Mouse (Mus musculus) retina, postnatal 7 days (tissue): ENCODE measurements around the gene Trmt2a.
A peak's percentile ranks its signal among the peaks of the same experiment; 100 is the strongest.

Source experiments
- DNase-seq: peaks from one replicate; pipeline ENCODE4 v3.0.0-alpha.2; 2012; ENCODE audit warnings: low read depth, low spot score

The Trmt2a gene

DNA sequence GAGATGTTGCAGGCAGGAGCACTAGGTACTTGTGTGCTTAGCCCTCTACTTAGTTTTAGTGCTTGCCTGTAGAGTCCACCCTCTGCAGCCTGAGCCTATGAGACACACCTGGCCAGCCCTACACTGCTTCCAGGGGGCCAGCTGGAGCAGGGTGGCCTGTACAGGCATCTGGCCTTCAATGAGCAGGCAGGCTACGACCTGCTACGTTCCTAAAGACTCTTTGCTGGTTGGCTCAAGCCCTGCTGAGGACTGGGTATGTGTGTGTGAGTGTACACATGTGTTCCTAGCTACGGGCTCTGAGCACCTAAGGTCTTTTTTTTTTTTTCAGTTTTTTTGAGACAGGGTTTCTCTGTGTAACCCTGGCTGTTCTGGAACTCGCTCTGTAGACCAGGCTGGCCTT, 17.0 kb upstream of the Trmt2a start:
- DNase-seq = no peak

DNA sequence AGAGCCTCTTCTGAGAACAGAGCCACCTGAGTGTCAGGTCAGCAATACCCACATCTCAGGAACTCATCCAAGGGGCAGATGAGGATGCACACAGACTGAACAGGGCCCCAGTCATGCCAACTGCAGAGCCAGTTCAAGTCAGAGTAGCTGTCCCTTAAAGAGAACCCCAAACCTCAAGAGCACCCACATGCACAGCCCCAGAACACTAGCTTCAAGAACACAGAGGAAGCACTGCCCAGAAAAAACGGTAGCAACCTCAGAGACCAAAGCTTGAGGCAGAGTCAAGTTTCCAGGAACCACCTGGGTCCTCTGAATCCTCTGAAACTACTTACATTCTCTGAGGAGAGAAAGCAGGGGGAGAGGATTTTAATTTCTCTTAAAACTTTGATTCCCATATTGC, 15.0 kb upstream of the Trmt2a start:
- no peak for DNase-seq

DNA sequence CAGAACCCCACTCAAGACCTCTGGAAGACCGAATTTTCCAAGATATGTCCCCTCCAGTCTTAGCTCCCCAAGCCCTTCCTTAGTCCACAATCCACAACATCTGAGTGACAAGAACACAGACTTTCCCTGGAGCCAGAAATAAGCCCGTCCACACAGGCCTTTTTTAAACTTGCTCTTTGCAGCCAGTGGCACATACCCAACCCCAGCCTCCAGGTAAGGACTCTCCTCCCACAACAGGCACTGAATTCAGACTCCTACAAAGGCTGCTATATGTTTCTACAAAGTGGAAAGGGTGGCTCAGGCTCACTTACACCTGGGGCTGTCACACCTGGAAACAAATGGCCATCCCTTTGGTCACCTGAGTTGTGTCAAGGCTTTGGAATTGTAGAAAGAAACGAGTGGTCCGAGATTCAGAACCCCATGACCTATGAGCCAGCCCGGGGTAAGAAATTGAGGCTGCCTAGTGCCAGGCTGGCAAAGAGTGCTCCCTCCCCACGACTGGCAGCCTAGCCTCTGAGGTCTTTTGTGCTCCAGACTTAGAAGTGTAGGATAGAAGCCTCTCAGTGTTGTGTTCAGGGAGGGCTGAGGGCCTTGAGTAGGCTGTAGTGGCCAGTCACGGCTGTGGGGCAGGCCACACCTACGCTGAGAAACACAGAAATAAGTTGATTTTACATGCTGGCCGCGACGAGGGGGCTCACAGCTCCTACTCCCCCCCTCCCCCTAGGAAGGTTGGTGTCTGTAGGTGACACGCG, 14.4 kb upstream of the Trmt2a start:
- DNase-seq = no peak

DNA sequence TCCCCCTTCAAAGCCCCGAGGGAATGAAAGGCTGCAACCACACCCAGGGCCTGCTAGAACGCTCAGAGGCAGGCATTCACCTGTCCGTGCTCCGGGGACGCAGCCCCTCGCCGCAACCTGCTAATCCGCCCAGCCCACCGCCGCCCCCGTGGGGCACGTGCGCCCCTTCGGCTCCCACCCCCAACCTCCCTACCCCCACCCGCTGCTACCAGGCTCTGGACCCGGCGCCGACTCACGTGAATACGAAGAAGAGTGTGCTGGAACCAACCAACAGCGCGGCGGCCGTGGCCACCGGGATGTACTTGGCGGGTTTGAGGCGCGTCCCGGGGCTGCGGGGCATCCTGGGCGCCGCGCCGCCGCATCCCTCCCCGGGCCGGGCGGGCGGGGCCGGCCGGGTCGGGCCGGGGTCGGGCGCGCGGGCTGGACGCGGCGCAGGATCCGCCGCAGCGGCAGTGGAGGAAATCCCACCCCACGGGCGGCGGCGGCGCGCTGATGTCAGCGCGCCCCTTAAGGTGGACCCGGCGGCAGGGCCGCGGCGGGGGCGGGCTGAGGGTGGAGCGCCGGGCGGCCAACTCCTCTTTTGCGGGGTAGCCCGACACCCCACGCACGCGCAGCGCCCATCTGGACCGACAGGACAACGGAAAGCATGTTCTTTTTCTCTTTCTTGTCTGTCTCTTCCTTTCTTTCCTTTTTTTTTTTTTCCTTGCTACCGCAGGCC, 13.6 kb upstream of the Trmt2a start, which contains the start of gene Zdhhc8:
TSS of gene Zdhhc8 (minus strand) at position 466 of the 718 bp plus-strand sequence.
- DNase-seq = peak; percentile 42

DNA sequence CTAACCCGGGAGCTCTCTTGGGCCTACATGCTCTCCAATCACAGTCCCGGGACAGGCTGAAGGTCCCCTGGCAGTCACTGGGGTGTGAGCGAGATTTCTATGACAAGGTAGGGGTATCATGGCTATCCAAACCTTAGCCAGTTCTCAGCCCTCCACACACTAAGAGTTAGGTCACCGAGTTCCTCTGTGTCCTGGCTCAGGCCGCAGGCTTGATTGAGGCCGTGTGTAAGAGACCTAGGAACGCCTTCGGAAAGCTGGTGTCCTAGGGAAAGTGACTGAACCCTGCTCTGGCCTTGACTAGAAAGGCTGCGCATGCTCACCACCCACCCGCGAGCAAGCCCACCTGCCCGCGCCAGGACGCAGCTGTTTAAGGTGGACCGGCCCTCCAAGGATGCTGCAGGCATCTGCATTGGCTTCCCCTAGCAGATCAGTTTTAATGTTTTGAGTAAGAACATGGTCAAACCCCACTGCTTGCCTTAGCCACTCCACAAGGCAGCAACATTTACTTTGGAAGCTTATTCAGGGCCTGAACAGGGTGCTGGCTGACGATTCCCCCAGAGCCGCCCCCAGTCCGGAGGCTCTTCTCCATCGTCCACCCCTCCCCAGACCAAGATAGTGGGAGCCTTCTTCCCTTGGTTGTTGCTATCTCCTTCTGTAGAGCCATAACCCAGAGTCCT, 13.0 kb upstream of the Trmt2a start:
- DNase-seq = peak; percentile 32

DNA sequence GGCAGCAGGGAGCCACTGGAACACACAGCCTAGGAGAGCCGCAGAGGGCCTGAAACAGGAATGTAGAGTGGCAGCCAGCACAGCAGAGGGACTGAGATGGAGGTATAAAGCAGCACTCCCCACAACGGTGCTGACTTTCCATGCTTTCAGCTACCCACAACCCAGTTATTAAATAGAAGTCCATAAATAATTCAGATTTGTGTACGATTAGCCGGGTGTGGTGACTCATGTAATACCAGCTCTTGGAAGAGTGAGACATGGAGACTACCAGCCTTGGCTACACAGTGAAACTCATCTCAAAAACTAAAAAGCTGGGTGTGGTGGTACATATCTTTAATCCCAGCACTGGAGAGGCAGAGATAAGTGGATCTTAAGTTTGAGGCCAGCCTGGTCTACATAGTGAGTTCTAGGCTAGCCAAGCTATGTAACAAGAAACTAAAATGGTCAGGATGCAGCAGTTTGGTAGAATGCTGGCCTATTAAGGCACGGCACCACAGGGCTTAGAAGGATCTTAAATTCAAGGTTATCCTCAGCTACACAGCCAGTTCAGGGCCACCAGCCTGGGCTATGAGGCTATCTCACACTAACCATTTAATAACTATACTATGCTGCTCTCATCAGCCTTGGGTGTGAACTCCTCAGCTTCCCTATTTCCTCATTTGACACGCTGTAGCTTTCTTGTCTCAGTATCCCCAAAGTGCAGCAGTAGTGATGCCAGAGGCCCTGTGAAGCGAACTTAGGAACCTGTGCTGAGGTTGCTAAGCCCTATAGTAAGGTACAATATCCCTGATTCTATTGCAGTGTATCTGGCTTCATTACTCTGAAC, 11.6 kb upstream of the Trmt2a start:
- no peak for DNase-seq

DNA sequence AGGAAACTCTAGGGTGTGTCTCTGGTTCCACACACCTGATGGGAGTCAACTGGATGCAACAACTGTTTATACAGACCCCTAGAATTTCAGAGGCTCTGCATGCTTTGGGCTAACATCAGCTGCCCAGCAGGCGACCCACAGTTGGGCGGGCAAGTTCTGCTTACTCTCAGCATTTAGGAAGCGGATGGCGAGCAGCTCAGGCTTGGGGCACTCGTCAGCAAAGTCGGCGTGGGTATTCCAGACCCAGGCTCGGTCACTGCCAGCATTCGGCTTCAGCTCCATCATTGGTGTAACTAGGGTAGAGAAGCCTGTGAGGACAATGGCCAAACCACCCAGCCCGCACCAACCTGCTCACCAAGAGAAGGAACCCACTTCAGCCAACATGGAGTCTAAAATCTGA, 6.9 kb upstream of the Trmt2a start:
- DNase-seq = no peak

DNA sequence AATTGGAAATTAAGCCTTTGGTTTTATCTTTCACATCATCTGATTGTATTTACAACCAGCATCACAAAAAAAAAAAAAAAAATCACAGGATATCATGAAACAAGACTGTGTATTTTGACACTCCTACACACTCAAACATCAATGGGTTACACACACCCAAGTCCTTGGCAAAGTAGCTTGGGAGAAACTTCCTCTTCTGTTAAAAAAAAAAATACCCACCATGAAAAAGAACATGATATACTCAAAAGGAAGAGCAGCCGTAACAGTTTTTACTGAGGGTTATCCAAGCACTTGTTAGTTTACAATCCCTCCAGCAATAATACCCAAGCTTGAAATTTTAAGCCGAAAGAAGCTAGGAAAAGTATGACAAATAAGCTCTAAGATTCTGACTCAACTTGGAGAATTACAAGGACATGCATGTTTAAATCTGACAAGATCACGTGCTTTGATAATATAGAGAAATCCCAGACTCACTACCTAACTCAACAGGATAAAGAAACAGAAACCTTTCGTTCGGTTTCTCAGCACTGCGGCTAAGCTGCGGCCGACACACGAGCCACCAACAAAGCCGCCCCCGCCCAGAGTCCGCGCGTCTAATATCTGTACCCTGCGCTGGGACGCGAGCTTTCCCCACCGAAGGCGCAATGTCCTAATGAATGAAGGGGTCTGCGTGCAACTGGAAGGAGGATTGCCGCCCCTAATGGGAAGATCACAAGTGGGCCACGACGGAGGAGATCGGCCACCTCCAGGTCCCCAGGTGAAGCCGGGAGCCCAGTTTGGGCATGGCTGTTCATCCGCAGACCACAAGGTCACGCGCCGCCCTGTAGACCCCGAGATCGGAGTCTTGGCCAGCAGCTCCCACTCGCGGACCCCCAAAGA, 719 bp upstream of the Trmt2a start:
- no peak for DNase-seq

DNA sequence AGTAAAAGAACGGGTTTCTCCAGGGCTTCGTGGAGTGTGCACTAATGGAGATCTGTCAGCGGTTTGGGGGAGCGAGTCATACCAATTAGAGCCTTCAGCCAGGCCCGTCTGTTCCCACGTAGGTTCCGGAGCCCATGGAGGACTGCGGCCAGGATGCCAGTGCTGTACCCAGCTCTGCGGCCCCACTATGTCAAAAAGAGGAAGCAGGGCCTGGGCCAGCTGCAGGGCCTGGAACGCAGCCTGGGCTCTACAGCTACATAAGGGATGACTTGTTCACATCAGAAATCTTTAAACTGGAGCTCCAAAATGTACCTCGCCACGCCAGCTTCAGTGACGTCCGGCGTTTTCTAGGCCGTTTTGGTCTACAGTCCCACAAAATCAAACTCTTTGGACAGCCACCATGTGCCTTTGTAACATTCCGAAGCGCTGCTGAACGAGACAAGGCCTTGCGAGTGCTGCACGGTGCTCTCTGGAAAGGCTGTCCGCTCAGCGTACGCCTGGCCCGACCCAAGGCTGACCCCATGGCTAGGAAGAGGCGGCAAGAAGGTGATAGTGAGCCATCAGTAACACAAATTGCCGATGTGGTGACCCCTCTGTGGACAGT, 987 bp downstream of the Trmt2a start:
- DNase-seq = no peak

DNA sequence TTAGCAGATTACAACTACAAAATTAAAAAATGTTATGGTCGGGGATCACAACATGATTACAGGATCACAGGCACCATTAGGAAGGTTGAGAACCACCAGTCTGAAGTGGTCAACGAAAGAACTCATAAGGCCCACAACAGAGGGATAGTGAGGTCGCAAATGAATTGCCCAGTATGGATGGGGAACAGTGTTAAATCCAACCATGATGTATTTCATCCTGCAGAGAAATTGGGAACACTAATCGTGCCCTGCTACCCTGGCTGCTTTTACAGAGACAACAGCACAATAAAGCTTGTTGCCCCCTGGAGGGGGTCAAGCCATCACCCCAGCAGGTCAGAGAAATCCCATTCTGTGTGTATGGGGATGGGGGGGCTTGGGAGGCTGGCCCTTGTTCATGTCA, 1.8 kb downstream of the Trmt2a start:
- no peak for DNase-seq

DNA sequence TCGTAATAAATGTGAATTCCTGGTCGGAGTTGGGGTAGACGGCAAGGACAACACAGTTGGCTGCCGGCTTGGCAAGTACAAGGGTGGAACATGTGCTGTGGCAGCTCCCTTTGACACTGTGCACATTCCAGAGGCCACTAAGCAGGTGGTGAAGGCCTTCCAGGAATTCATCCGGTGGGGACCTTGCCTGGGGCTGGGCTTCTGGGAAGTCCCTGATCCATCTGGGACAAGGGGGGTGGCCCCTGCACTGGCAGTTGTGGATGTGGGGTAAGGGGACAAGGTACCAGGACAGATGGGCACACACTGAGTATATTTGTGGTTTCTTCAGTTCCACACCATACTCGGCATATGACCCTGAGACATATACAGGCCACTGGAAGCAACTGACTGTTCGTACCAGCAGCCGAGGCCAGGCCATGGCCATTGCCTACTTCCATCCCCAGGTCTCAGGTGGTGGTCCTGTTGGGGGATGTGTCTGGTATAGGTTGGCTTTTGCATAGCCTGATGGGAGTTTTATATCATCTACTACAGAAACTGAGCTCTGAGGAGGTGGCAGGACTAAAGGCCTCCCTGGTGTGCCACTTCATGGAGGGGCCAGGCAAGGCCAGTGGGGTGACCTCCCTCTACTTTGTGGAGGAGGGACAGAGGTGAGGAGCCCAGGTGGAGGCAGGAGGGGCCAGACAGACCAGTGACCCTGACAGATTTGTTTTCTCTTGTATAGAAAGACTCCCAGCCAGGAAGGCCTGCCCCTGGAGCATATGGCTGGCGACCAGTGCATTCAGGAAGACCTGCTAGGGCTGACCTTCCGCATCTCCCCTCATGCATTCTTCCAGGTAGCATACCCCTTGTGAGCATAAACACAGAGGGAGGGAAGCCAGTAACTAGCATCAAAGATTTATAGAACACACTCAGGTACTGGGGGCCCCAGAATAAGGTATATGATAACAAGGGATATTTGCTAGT, 2.6 kb downstream of the Trmt2a start:
- DNase-seq = no peak

DNA sequence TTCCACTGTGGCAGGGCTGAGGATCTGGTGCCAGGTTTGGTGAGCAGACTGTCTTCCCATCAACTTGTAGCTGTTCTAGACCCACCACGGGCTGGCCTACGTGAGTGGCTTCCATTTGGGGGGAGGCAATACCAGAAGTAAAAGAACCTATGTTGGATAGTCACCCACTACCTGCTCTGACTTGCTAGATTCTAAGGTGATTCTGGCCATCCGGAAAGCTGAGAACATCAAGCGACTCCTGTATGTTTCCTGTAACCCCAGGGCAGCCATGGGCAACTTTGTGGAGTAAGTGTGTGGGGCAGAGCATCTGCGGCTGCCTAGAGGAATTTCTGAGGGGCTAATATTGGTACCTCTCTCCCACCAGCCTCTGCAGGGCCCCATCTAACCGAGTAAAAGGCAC, 4.3 kb downstream of the Trmt2a start:
- no peak for DNase-seq

DNA sequence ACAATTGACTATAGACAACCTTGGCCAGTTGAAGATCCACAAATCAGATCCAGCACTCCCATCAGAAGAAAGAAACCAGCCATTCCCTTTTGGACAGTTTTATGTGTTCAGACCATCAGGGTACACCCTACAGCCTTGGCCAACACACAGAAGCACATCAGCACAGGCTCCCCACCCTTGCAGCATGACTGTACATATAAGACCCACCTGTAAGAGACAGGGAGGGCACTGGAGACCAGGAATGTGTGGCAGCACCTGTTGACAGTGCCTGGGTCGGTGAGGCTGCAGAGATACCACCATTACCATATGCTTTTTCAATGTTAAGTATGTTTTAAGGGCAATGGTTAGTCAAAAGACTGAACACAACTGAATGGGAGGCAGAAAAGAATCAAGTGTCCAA, 5.4 kb downstream of the Trmt2a start:
- DNase-seq = no peak

DNA sequence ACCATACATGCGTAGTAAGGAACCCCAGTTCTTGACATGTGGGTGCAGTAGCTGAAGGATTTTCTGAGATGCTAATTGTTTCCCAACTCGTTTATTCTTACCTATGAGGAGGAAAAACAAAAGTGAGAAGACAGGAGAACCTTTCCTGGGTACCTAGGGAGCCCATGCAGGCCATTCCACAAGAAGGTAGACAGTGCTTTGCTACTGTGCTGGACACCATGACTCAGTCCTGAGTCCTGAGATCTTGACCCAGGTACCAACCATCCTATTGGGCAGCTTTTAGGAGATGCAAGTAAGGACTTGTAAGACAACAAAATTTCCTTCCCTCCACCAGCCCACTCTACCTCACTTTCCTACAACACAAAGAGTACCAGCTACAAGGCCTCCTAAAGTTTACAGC, 9.7 kb downstream of the Trmt2a start, which contains the start of gene Gm49776:
TSS of gene Gm49776 (minus strand) at position 101 of the 400 bp plus-strand sequence.
- DNase-seq = no peak

DNA sequence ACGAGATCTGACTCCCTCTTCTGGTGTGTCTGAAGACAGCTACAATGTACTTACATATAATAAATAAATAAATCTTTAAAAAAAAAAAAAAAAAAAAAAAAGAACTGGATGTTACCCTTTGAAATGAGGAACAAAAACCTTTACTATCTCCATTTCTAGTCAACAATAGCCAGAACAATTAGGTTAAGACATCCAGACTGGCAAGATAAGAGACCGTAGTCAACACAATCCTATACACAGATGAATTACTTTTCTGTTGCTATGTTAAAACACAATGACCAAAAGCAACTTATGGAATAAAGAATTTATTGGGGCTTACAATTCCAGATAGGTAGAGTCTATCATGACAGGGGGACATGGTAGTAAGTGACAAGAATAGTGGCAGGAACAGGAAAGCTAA, 16.5 kb downstream of the Trmt2a start:
- DNase-seq = no peak

DNA sequence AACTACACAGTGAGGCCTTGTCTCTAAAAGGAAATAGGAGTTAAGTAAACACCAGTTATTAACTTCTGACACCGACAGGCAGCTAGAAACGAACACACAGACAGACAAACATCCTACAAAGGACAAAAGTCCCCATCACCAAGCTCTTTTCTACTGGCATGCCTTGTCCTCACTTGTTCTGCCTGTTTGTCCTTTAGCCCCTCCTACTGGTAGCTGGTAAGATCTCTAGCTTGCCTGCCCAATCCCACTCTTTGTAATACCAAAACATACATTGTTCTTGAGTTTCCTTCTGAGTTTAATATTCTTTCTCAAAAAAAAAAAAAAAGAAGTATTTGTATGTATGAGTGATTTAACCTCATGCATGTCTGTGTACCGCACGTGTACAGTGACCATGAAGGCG, 19.7 kb downstream of the Trmt2a start:
- no peak for DNase-seq

DNA sequence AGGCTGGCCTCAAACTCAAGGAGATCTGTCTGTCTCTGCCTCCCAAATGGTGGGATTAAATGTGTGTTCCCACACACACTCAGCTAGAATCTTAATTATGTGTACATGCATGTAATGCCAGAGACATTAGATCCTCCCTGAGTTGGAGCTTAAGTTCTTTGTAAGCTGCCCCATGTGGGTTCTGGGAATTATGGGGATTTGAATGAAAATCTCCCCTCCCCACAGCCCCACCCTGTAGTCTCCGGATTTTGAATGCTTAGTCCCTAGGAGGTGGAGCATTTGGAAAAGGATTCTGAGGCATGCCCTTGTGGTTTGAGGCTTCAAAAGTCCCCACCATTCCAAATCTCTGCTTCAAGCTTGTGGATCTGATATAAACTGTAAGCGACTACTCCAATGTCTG, 26.7 kb downstream of the Trmt2a start:
- peak; percentile 54 for DNase-seq

DNA sequence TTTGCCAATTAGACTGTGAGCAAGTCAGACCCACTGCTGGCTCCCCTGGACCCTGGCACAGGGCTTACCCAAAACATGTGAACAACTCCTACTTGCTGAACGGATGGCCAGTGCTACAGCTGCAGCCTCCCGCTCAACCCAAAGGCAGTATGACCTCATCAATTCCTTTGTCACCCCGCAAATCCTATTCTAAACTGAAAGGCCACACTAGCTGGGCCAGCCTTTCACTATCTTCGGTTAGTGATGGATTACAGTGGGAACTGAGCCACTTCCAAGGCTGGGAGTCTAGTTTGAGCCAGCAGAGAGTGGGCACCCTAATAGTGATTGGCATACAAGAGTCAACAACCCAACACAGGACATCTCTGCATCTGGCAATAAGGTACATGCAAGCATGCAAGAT, 39.7 kb downstream of the Trmt2a start:
- DNase-seq = no peak

DNA sequence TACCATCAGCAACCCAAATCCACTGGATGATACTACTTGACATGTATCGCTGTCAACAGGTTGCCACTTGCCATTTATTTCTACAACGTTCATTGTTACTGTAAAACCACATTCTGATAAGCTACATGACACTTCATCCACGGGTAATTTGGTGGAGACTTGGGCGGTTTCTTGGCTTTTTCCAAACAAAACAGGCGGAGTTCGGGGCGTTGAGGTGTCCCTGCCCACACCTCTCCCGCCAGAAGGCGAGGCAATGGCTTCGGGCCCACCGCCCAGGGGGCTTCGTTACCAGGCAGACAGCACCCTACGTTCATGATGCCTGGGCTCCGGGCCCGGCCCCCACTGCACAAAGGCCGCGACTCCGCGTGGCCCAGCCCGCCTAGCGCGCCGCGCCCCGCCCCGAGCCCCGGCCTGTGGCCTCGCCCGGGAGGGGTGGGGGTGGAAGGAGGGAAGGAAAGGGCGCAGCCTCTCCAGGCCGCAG, 40.1 kb downstream of the Trmt2a start:
- DNase-seq = no peak
